Mouse (Mus musculus): ENCODE results near the gene Bcas1. TPM values are rescaled to one million over a fixed set of nuclear protein-coding genes. Genes with fewer than 3 reads are reported as not detected.
"Not testable (repeated sequence)": the region's sequence is repeated elsewhere in the genome, so short reads cannot be mapped to it uniquely, and the experiment has no call there.

Gene Bcas1
- polyA plus RNA-seq, 1 experiment from 2014 or later: 2.5 TPM

GRCm38 (mm10) chr2:170461652-170462051, 34.0 kb upstream of the Bcas1 start:
- Histone ChIP-seq H3K27me3 (replicated peaks; ENCODE audit: control insufficient read depth, insufficient read depth, low read length) (no peaks in the 10 kb centered on the region), H3K9me3 (ENCODE audit: control insufficient read depth, low read length) (no peaks in the 10 kb centered on the region), H3K9ac (ENCODE audit: low read depth, low read length) (no peak overlapping the region), H3K36me3 (ENCODE audit: control insufficient read depth, insufficient read depth, low read length) (no peaks in the 10 kb centered on the region), H3K27ac (replicated peaks; ENCODE audit: low read depth, low read length) (no peak overlapping the region), H3K4me2 (ENCODE audit: low read depth, low read length) (no peak overlapping the region), H3K4me1 (ENCODE audit: control insufficient read depth, insufficient read depth, low read length) (no peaks in the 10 kb centered on the region), H3K4me3 (ENCODE audit: low read depth, low read length) (no peak overlapping the region)
- ATAC-seq (ENCODE audit: low read depth) (no peak), DNase-seq (ENCODE audit: low spot score) (no peak)
- WGBS: 57% methylated on average over 7 of the region's 7 CpGs

DNA sequence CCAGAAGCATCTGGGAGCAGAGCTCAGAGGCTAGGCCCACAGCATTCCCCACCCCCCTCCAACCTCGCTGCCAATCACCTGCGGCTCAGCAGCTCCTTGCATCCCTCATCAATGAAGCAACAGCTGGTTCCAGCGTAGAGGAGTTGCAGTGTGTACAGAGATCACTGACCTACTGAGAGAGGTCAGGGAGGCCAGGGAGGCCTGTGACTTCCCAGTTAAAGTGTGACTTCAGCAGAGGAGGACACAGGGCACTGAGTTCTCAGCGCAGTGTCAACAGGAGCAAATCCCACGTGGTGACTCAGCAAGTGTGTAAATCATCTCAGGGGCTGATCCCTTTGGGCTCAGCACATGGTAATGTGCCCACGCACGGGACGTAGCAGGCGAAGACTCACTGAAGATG, 32.2 kb upstream of the Bcas1 start:
- Histone ChIP-seq H3K9ac (ENCODE audit: low read depth, low read length) (no peak overlapping the region), H3K27me3 (replicated peaks; ENCODE audit: control insufficient read depth, insufficient read depth, low read length) (no peaks in the 10 kb centered on the region), H3K36me3 (ENCODE audit: control insufficient read depth, insufficient read depth, low read length) (no peaks in the 10 kb centered on the region), H3K4me1 (ENCODE audit: control insufficient read depth, insufficient read depth, low read length) (no peaks in the 10 kb centered on the region), H3K4me2 (ENCODE audit: low read depth, low read length) (no peak overlapping the region), H3K4me3 (ENCODE audit: low read depth, low read length) (no peak overlapping the region), H3K9me3 (ENCODE audit: control insufficient read depth, low read length) (no peaks in the 10 kb centered on the region), H3K27ac (replicated peaks; ENCODE audit: low read depth, low read length) (no peak overlapping the region)
- 33% methylated on average over 9 of the region's 9 CpGs for WGBS
- DNase-seq (ENCODE audit: low spot score) (no peak), ATAC-seq (ENCODE audit: low read depth) (no peak)

GRCm38 (mm10) chr2:170459183-170459582, 31.5 kb upstream of the Bcas1 start:
- 65% methylated on average over 10 of the region's 10 CpGs for WGBS
- Histone ChIP-seq H3K4me1 (ENCODE audit: control insufficient read depth, insufficient read depth, low read length) (no peaks in the 10 kb centered on the region), H3K9me3 (ENCODE audit: control insufficient read depth, low read length) (no peaks in the 10 kb centered on the region), H3K36me3 (ENCODE audit: control insufficient read depth, insufficient read depth, low read length) (no peaks in the 10 kb centered on the region), H3K4me3 (ENCODE audit: low read depth, low read length) (no peak overlapping the region), H3K27ac (replicated peaks; ENCODE audit: low read depth, low read length) (no peak overlapping the region), H3K27me3 (replicated peaks; ENCODE audit: control insufficient read depth, insufficient read depth, low read length) (no peaks in the 10 kb centered on the region), H3K9ac (ENCODE audit: low read depth, low read length) (no peak overlapping the region), H3K4me2 (ENCODE audit: low read depth, low read length) (no peak overlapping the region)
- ATAC-seq (ENCODE audit: low read depth): no peak
- no peak for DNase-seq (ENCODE audit: low spot score)

GRCm38 (mm10) chr2:170453809-170454208, 26.2 kb upstream of the Bcas1 start:
- H3K4me2 ChIP-seq (ENCODE audit: low read depth, low read length); H3K4me1 ChIP-seq (ENCODE audit: control insufficient read depth, insufficient read depth, low read length): not testable (repeated sequence)

GRCm38 (mm10) chr2:170450933-170451332, 23.3 kb upstream of the Bcas1 start:
- H3K27me3 ChIP-seq (replicated peaks; ENCODE audit: control insufficient read depth, insufficient read depth, low read length): no peaks in the 10 kb centered on the region
- 0 out of 2 replicates have a peak, but pooled peaks have one; percentile 50 for ATAC-seq (ENCODE audit: low read depth)
- H3K4me2 ChIP-seq (ENCODE audit: low read depth, low read length): peak overlapping the region; percentile 42
- H3K9me3 ChIP-seq (ENCODE audit: control insufficient read depth, low read length): no peaks in the 10 kb centered on the region
- no peak overlapping the region for H3K27ac ChIP-seq (replicated peaks; ENCODE audit: low read depth, low read length)
- WGBS: 6% methylated on average over 9 of the region's 9 CpGs
- H3K4me3 ChIP-seq (ENCODE audit: low read depth, low read length): no peak overlapping the region
- no peaks in the 10 kb centered on the region for H3K36me3 ChIP-seq (ENCODE audit: control insufficient read depth, insufficient read depth, low read length)
- H3K9ac ChIP-seq (ENCODE audit: low read depth, low read length): no peak overlapping the region
- peak; percentile 67 for DNase-seq (ENCODE audit: low spot score)
- no peaks in the 10 kb centered on the region for H3K4me1 ChIP-seq (ENCODE audit: control insufficient read depth, insufficient read depth, low read length)

More at GRCm38 (mm10) chr2:170453809-170454208, 26.2 kb upstream of the Bcas1 start:
- not testable (repeated sequence) for H3K9ac ChIP-seq (ENCODE audit: low read depth, low read length); H3K27ac ChIP-seq (replicated peaks; ENCODE audit: low read depth, low read length); H3K4me3 ChIP-seq (ENCODE audit: low read depth, low read length); H3K36me3 ChIP-seq (ENCODE audit: control insufficient read depth, insufficient read depth, low read length); H3K9me3 ChIP-seq (ENCODE audit: control insufficient read depth, low read length); ATAC-seq (ENCODE audit: low read depth); H3K27me3 ChIP-seq (replicated peaks; ENCODE audit: control insufficient read depth, insufficient read depth, low read length); DNase-seq (ENCODE audit: low spot score)
- 41% methylated on average over 3 of the region's 4 CpGs for WGBS

DNA sequence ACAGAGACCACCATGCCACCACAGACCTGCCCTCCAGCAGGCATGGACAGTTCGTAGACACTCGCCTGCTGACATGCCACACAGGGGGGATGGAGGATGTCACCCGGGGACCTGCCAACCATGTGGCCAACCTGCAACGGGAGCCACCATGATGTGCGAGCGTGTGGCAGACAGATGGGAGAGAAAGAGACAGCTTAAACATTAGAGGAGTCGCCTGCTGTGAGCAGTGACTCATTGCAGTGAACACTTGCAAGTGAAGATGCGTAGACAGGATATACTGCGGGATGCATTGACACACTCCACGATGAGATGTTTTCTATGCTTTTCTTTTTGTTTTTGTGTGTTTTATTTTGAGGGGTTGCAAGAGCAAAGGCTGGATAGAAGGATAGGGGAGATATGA, 20.0 kb upstream of the Bcas1 start:
- DNase-seq (ENCODE audit: low spot score) (no peak), ATAC-seq (ENCODE audit: low read depth) (no peak)
- Histone ChIP-seq H3K4me3 (ENCODE audit: low read depth, low read length) (no peak overlapping the region), H3K36me3 (ENCODE audit: control insufficient read depth, insufficient read depth, low read length) (no peaks in the 10 kb centered on the region), H3K27me3 (replicated peaks; ENCODE audit: control insufficient read depth, insufficient read depth, low read length) (no peaks in the 10 kb centered on the region), H3K4me1 (ENCODE audit: control insufficient read depth, insufficient read depth, low read length) (no peaks in the 10 kb centered on the region), H3K27ac (replicated peaks; ENCODE audit: low read depth, low read length) (no peak overlapping the region), H3K9ac (ENCODE audit: low read depth, low read length) (no peak overlapping the region), H3K9me3 (ENCODE audit: control insufficient read depth, low read length) (no peaks in the 10 kb centered on the region), H3K4me2 (ENCODE audit: low read depth, low read length) (no peak overlapping the region)
- WGBS: 67% methylated on average over 10 of the region's 10 CpGs

DNA sequence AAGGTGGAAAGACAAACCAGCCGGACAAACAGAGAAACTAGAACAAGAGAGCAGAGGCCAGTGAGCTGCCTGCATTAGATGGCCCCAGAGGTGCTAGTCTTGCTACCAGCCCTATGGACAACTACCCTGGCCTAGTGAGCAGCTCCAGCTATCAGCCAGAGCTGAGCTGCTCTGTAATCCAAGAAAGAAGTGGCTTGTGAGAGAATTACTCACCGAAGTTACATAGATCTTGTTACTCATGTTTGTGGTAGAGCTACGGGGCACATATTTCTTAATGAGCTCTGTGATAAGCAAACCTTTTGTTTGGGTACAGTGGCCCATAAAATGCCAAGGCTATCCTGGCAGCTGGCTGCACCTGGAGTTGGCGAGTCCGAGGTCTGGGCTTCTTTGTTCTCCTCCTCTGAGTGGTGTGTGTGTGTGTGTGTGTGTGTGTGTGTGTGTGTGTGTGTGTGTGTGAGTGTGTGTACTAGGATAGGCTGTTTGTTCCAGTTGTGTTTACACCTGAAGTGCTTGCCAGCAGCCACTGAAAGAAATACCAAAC, 19.3 kb upstream of the Bcas1 start:
- H3K9me3 ChIP-seq (ENCODE audit: control insufficient read depth, low read length): no peaks in the 10 kb centered on the region
- DNase-seq (ENCODE audit: low spot score): no peak

DNA sequence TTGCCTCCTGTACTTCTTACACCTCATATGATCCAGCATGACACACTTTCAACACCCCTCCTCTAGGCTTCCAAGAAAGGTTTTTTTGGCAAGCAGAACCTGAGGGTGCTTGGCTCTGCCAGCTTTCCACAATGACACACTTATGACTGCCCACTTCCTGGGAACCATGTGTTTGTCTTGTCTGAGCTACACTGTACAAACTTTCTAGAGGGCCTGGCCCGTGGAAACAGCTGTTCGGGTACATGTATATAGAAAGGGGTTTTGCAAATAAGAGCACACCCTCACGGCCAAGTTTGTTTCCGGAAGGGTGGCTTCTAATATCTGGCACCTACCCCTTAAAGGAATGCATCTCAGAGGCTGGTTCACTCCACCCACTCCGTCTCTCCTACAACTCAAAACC, 18.2 kb upstream of the Bcas1 start:
- DNase-seq (ENCODE audit: low spot score): no peak
- ATAC-seq (ENCODE audit: low read depth): no peak
- Histone ChIP-seq H3K36me3 (ENCODE audit: control insufficient read depth, insufficient read depth, low read length) (no peaks in the 10 kb centered on the region), H3K4me1 (ENCODE audit: control insufficient read depth, insufficient read depth, low read length) (no peaks in the 10 kb centered on the region), H3K9ac (ENCODE audit: low read depth, low read length) (no peak overlapping the region), H3K27ac (replicated peaks; ENCODE audit: low read depth, low read length) (no peak overlapping the region), H3K9me3 (ENCODE audit: control insufficient read depth, low read length) (no peaks in the 10 kb centered on the region), H3K4me3 (ENCODE audit: low read depth, low read length) (no peak overlapping the region), H3K27me3 (replicated peaks; ENCODE audit: control insufficient read depth, insufficient read depth, low read length) (no peaks in the 10 kb centered on the region), H3K4me2 (ENCODE audit: low read depth, low read length) (no peak overlapping the region)
- 73% methylated on average over 5 of the region's 5 CpGs for WGBS

More for the DNA sequence above, 19.3 kb upstream of the Bcas1 start:
- 69% methylated on average over 5 of the region's 5 CpGs for WGBS
- Histone ChIP-seq H3K36me3 (ENCODE audit: control insufficient read depth, insufficient read depth, low read length) (no peaks in the 10 kb centered on the region), H3K4me1 (ENCODE audit: control insufficient read depth, insufficient read depth, low read length) (no peaks in the 10 kb centered on the region), H3K9ac (ENCODE audit: low read depth, low read length) (no peak overlapping the region), H3K4me3 (ENCODE audit: low read depth, low read length) (no peak overlapping the region), H3K27me3 (replicated peaks; ENCODE audit: control insufficient read depth, insufficient read depth, low read length) (no peaks in the 10 kb centered on the region), H3K27ac (replicated peaks; ENCODE audit: low read depth, low read length) (no peak overlapping the region), H3K4me2 (ENCODE audit: low read depth, low read length) (no peak overlapping the region)
- ATAC-seq (ENCODE audit: low read depth): peak; percentile 51

DNA sequence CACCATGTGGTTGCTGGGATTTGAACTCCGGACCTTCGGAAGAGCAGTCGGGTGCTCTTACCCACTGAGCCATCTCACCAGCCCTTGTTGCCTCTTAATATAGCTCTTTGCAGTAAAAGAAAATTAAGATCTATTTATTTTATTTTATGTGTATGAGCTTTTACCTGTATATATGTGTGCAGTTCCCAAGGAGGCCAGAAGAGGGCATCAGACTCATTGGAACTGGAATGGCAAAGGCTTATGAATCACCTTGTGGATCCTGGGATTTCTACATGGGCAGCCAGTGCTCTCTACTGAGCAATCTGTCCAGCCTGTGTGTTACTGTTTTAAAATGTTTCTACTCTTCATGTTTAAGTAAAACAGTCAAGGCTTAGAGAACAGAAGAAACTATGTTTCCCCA, 14.9 kb upstream of the Bcas1 start:
- Histone ChIP-seq H3K4me2 (ENCODE audit: low read depth, low read length) (no peak overlapping the region), H3K9ac (ENCODE audit: low read depth, low read length) (no peak overlapping the region), H3K27me3 (replicated peaks; ENCODE audit: control insufficient read depth, insufficient read depth, low read length) (no peaks in the 10 kb centered on the region), H3K27ac (replicated peaks; ENCODE audit: low read depth, low read length) (no peak overlapping the region), H3K36me3 (ENCODE audit: control insufficient read depth, insufficient read depth, low read length) (no peaks in the 10 kb centered on the region), H3K4me1 (ENCODE audit: control insufficient read depth, insufficient read depth, low read length) (peaks cover 6% of the 10 kb centered on the region), H3K4me3 (ENCODE audit: low read depth, low read length) (no peak overlapping the region), H3K9me3 (ENCODE audit: control insufficient read depth, low read length) (no peaks in the 10 kb centered on the region)
- DNase-seq (ENCODE audit: low spot score) (no peak), ATAC-seq (ENCODE audit: low read depth) (no peak)
- whole genome bisulfite sequencing: 67% methylated on average over 3 of the region's 3 CpGs
